Mouse (Mus musculus): ENCODE measurements around the gene Fscn1. TPM values are rescaled to one million over a fixed set of nuclear protein-coding genes. Genes with fewer than 3 reads are reported as not detected.
A peak's percentile ranks its signal among the peaks of the same experiment; 100 is the strongest.

The Fscn1 gene
- total RNA-seq (2021) = 10 to 100 TPM; 26.5 to 37.6 TPM

- intact Hi-C loops (cut with DNase I) = loop anchor here (2.0 kb wide), 1 partner anchor 13 kb away; no protein-coding TSS in a partner anchor
Observed at GRCm38 (mm10) chr5:142959576-142960556, at the start of gene Fscn1. Fscn1 (plus strand) TSS chr5:142960343.

DNA sequence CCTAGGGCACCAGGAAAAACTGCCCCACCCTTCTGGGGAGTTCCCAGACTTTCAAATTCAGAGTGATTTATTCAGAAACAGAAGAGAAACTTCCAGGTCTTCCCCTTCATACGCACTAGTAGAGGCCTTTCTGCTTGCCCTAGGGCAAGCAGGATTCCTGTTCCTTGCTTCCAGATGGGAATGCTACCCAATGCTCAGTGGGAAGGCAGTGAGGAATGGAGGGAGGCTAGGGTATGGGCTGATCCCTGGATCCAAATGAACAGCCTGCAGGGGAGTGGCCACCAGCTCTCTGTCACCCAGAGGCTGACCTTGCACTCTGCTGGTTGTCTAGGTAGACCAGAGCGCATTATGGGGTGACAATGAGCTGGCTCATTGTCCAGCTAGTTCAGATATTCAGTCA lies 48.5 kb upstream of the Fscn1 start:
- no peak for DNase-seq
- intact Hi-C loops (cut with DNase I) = no loop called here

More at GRCm38 (mm10) chr5:142959576-142960556, at the start of gene Fscn1:
- DNase-seq = peak; percentile 87 to 91

DNA sequence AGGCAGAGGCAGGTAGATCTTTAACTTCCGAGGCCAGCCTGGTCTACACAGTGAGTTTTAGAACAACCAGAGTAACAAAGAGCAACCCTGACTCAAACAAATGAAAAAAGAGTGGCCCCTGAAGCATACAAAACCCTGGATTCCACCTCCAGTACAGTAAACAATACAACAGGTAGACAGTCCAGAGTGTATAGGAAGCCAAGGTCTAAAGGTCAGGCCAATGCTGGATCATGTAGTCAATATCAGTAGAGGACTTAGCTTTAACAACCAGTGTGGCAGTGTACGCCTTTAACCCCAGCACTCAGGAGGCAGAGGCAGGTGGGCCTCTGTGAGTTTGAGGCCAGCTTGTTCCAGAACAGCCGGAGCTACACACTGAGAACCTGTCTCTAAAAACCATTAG lies 47.8 kb upstream of the Fscn1 start:
- no peak for DNase-seq
- intact Hi-C loops (cut with DNase I) = no loop called here

DNA sequence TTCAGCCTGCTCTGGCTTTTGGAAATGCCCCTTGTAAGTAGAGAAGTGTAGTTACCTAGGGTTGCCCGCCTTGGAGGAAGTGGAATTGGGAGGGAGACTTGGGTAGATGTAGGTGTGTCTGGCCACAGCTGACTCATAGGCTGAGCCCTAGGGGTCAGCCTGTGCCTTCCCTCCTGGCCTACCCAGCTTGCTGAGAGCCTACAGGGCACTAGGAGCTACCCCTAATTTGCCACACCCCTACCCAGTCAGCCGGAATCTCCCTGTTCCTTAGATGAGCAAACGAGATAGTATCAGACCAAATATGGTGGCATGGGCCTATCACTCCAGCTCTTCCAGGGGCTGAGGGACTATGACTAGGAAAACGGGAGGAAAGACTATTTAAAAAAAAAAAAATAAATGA lies 47.4 kb upstream of the Fscn1 start:
- intact Hi-C loops (cut with DNase I) = no loop called here
- no peak for DNase-seq

DNA sequence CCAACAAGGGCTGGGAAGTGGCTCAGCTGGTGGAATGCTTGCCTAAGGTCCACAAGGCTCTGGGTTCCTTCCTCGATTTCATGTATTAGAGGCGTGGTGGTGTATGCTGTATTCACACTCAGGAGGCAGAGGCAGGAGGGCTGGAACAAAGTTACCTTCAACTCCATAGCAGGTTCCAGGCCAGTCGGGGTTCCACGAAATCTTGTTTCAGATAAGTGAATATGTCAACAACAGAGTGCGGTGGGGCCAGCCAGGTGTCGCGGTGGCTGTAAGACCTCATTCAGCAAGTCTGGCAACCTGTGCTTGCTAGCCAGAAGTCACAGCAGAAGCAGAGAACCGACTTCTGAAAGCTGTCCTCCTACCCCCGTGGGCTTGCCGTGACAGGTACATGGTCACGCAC lies 44.9 kb upstream of the Fscn1 start:
- DNase-seq = no peak
- intact Hi-C loops (cut with DNase I) = no loop called here

DNA sequence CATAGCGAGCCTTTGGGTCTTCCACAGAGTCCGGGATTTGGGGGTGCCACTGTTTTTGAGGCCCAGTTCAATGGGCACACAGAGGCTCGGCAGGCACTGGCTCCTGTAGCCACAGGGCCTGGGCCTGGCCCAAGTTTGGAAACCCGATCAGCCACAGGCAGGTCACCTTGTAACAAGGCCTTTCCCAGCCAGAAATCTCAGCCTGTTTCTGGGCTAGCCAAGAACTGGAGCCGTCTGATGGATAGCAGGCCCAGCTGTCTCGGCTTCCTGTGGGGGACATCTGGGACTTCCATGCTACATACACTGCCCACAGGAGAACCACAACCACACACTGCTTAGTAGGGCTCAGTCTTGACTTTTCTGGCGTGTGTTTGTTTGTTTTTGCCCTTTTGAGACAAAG lies 43.5 kb upstream of the Fscn1 start:
- DNase-seq = peak in 1 of 2 experiments; percentile 22

GRCm38 (mm10) chr5:142917402-142917801 lies 42.7 kb upstream of the Fscn1 start:
- DNase-seq = no peak
- intact Hi-C loops (cut with DNase I) = no loop called here

More for the DNA sequence above, 43.5 kb upstream of the Fscn1 start:
- intact Hi-C loops (cut with DNase I) = no loop called here

DNA sequence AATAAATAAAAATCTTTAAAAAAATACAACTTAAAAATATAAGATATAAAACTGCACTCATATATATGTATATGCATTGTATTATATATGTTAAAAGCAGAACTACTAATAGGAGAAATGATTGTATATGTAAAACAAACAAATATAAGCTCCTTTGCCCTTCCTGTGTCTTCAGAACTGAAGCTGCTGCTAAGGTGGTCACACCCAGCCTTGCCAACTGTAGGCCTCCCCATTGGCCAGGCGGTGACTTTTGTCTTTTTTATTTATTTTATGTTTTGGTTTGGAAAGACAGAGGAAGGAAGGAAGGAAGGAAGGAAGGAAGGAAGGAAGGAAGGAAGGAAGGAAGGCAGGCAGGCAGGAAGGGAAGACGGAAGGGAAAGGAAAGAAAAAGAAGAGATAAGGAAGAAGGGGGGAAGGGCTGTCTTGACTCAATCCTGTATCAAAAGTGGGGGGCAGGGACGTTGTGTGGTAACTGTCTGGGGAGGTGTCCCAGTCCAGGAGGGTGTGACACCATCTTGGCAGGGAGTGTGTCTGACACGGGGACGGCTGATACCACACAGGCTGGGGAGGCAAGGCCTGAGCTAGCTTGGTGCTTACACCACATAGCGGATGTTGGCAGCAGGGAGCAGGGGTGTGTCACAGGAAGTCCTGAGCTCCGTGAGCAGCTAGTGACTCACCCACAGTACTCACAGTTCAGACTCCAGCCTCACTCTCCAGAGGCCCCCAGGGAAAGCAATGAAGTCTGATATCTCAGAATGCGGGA lies 39.7 kb upstream of the Fscn1 start:
- intact Hi-C loops (cut with DNase I) = no loop called here
- DNase-seq = peak; percentile 79 to 81

- DNase-seq = no peak
- intact Hi-C loops (cut with DNase I) = no loop called here
Observed at GRCm38 (mm10) chr5:142921074-142921459, 39.1 kb upstream of the Fscn1 start.

DNA sequence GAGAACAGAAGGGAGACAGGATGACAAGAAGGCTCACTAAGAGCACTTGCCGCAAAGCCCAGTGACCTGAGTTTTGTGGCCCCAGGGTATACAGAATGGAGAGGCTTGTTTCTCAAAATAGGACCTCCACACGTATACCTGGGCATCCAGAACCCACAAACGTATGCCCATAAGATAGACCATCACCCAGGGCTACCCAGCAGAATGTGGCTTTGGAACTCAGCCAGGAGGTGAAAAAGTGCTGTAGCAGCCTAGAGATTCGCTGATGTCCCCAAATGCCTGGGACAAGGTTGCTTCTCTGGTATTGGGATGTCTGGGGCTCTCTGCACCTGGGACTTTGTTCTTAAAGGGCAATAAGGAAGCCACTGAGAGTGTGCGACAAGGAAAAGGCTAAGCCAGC lies 37.9 kb upstream of the Fscn1 start:
- intact Hi-C loops (cut with DNase I) = no loop called here
- no peak for DNase-seq

DNA sequence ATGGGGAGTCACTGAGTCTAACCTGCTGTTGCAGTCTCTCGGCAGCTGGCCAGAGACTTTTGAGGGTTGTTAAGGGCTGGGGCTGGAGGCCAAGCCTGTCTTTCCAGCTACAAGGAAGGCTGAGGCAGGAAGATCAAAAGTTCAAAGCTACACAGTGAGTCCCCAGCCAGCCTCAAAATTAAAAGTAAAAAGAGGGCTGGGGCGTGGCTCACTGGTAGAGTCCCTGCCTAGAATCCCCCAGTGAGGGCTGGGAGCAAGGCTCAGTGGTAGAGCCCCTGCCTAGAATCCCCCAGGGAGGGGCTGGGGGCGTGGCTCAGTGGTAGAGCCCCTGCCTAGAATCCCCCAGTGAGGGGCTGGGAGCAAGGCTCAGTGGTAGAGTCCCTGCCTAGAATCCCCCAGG lies 36.4 kb upstream of the Fscn1 start:
- intact Hi-C loops (cut with DNase I) = no loop called here
- no peak for DNase-seq

DNA sequence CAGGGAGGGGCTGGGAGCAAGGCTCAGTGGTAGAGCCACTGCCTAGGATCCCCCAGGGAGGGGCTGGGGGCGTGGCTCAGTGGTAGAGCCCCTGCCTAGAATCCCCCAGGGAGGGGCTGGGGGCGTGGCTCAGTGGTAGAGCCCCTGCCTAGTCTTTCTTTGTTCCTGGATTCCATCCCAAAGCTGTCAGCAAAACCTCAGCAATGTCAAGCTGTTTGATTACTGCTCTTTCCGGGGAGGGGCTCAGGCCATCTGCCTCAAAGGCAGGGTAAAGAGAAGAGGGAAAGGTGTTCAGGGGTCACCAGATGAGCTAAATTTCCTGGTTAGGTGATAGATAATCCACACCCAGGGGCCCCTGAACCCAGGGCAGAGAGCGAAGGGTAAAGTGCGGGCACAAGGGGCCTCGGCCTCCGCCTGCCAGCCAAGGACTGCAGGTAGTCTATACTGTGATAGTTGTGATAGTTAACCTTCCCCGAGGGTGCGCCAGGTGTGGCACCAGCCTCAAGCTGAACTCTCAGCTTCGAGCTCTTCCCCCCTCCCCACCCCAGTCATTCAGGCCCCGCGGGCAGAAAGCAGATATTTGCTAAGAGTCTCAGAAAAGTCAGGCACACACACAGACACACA lies 35.7 kb upstream of the Fscn1 start:
- no peak for DNase-seq
- intact Hi-C loops (cut with DNase I) = no loop called here

DNA sequence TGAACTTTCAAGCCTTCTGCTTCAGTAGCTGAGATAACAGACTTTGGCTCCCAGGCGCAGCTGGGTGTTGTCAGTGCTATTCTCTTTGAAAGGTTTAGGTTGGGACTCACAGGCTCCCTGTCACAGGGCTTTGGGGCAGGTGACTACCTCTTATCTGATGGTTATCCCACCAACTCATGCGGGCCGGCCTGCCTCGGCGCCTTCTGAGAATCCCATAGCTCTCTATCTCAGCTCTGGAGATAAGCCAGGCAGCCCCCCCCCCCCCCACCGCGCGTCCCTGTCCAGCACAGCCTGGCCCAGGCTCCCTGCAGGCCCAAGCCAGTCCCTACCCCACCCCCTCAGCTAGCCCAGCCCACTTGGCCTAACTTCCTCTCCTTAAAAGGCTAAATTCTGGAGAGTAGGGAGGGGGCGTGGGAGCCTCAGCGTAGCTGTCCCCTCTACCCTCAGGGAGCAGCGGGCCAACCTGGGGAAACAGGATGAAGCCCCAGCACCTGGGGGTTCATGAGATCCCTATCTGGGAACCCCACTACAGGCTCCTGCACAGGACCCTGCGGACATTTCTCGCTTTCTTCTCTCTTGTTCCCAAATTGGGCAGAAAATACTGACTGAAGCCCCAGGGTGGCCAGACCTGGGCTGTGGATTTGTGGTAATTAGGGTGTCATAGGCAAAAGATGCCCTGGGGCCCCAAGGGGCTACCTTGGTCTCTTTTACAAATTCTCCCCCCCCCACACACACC lies 33.8 kb upstream of the Fscn1 start:
- intact Hi-C loops (cut with DNase I) = no loop called here

DNA sequence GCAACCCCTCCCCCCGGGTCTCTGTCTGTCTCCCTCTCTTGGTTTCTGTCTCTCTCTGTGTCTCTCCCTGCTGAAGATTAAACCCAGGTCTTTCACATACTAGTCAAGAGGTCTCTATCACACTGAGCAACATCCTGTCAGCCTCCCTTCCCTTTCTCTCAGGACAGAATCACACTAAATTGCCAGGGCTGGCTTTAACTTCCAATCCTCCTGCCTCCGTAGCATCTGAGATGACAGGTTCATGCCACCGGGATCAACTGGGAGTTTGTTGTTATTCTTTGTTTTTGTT lies 33.3 kb upstream of the Fscn1 start:
- intact Hi-C loops (cut with DNase I) = no loop called here
- DNase-seq = peak in 1 of 2 experiments; percentile 12

More for the DNA sequence above, 33.8 kb upstream of the Fscn1 start:
- peak; percentile 67 to 68 for DNase-seq

DNA sequence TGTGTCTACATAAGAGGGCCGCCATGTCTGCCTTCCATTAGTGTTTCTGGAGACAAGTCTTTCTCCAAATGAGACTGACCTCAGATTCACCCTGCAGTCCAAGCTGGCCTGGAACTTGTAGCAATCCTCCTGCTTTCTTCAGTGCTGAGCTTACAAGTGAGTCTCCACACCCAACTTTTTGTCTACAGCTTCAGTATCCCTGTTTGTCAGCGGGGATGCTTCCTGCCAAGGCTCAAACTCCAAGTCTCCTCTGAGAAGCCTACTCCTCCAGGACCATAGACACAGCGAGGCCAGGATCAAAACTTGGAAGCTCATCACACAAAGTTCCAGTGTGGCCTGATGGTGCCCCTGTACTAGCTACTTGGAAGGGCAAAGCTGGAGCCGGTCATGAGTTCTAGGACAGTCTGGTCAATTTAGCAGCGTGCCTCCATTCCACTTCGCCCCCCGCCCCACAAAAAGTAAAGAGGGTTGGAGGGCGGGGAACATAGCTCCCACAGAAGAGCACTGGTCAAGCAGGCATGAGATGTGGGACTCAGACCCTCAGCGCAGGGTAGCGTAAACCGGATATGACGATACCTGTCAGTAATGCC lies 32.7 kb upstream of the Fscn1 start:
- intact Hi-C loops (cut with DNase I) = no loop called here
- DNase-seq = no peak

GRCm38 (mm10) chr5:142928749-142929399 lies 31.3 kb upstream of the Fscn1 start:
- peak; percentile 86 to 90 for DNase-seq
- intact Hi-C loops (cut with DNase I) = loop anchor here (1.0 kb wide), 1 partner anchor 24 kb away; no protein-coding TSS in a partner anchor

- no peak for DNase-seq
- intact Hi-C loops (cut with DNase I) = loop anchor here (1.0 kb wide), 1 partner anchor 24 kb away; no protein-coding TSS in a partner anchor
Observed at GRCm38 (mm10) chr5:142929400-142929752, 30.8 kb upstream of the Fscn1 start.

- DNase-seq = no peak
- intact Hi-C loops (cut with DNase I) = loop anchor here (5.0 kb wide), 1 partner anchor 109 kb away; no protein-coding TSS in a partner anchor
Observed at GRCm38 (mm10) chr5:142931241-142931745, 28.9 kb upstream of the Fscn1 start.

DNA sequence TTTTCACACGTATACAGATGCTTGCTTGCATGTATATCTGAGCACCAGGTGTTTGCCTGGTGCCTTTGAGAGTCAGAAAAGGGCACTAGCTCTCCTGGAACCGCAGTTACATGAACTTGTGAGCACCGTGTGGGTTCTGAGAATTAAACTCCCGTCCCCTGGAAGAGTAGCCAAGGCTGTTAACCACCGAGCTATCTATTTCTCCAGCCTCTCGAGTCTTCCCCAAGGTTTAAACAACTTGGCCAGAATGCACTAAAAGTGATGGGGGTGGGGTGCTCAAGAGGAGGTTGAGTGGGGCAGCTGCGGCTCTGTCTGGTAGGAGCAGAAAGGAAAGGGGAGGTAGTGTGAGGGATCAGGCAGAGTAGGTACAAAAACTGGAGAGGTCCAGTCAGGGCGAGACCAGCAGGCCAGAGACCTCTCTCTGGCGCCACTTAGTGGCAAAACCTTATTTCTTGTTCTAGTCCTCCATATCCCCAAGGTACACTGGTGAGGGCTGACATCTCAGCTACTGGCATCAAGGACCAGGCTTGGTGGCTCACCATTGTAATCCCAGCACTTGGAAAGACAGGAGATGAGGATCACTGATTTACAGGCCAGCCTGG lies 28.0 kb upstream of the Fscn1 start:
- DNase-seq = peak; percentile 77 to 86
- intact Hi-C loops (cut with DNase I) = loop anchor here (1.0 to 5.0 kb wide), 3 partner anchors 52 to 163 kb away; no protein-coding TSS in a partner anchor
